Mouse (Mus musculus) heart, postnatal 14 days (tissue): ENCODE measurements around the gene Evc2. TPM values are rescaled to one million over a fixed set of nuclear protein-coding genes. Genes with fewer than 3 reads are reported as not detected.

Source experiments
- DNase-seq, 2 experiments: peaks; one replicate each; pipeline ENCODE4 v3.0.0; 2021 to 2022
- intact Hi-C: fragments of 180-260 bp; cut with DNase I; formaldehyde crosslinking; loops from one replicate; pipeline ENCODE4 v1.15.1; 2025
- total RNA-seq, 2 experiments: library from RNA; stranded (reverse); gene quantifications; 2 replicates each; pipeline ENCODE4 v1.2.3; 2021

The Evc2 gene
- total RNA-seq, 2 experiments from 2014 or later, result 3.6 to 3.8 TPM

DNA sequence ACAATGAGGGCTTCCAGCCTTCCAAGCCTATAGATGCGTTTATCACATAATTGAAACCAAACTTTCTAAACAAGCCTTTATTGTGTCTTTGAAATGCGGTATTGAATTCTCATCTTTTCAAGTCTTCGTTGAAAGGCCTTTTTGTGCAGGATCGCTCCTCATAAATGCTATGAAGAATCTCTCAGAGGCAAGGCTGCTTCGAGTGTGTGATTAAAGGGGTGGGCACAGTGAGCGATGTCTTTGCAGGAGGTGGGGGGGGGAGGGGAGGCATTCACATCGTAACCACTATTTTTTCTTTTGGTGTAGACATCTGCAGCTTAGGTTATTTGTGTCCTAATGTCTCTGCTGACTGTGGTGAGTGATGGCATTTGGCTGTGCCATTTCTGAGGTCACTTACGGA lies 17.7 kb downstream of the Evc2 start:
- no peak for DNase-seq
- intact Hi-C loops, result no loop called here

- no peak for DNase-seq
- intact Hi-C loops, result no loop called here
Measured at GRCm38 (mm10) chr5:37362618-37363017, 24.3 kb downstream of the Evc2 start.

DNA sequence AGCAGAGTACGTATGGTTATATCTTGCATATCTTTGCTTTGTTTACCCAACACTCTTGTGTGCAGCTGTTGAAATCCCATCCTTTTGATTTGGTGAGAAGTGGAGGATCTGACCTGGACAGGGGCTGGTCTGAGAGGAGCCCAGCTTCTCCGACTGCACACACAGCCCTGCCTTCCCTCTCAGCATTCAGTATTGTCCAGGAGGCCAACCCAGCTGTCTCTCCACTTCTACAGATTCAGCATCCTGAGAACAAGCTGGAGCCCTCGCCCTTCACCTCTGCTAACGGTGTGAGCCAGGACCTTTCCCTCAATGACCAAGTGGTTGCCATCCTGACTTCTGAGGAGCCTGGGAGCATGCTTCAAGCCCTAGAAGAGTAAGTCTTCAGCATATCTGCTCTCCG lies 25.0 kb downstream of the Evc2 start:
- no peak for DNase-seq
- intact Hi-C loops, result no loop called here

DNA sequence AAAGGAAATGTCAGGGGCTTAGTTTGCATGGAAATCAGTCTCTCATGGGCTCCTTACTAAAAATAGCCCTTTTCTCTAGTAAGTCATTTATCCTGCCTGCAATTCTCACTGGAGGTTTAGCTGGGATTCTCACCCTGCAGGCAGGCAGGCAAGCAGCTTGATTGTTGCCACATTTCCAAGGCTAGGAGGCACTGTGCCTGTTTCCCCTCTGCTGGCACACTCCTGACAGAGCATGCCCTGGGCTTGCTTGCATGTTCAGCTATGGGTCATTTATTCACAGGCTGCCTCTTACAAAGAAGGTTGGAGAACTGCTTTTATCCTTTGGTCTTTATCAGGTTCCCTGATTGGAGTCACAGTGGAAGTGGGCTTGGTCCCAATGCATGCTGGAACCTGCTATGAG lies 27.5 kb downstream of the Evc2 start:
- intact Hi-C loops, result no loop called here
- DNase-seq, result no peak

DNA sequence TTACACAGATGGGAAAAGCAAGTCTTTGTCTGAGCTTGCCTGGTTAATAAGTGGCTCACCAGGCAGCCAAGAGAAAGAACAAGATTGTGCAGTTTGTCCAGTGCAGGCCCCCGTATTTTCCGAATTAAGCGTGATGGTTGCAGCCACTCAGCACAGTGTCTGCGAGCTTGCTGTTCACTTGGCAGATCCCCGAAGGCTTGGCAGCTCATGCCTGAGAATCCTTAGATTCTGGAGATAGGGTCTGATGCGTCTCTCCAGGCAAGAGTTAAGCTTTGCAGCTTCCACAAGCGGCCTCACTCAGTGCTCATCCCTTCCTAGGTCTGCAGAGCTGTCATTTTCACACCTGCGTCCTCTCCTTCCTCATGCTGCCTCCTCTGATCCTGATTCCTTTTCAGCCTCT lies 30.5 kb downstream of the Evc2 start:
- intact Hi-C loops, result no loop called here
- no peak for DNase-seq

DNA sequence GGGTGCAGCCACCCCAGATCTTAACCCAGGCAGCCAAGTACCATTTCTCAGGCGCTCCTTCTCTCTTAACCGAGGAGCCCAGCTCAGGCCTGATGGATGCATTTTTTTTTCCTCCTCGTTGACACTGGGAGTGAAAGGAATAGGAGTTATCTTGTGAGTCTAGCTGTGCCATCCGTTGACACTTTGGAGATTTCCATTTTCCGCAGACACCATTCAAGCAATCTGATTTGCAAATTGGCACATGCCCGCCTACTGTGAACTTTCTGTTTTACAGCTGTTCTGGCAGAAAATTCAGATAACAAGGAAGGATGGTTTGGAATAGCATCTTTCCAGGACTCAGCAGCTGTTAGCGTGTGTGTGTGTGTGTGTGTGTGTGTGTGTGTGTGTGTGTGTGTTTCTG lies 39.1 kb downstream of the Evc2 start:
- intact Hi-C loops, result no loop called here

GRCm38 (mm10) chr5:37380641-37381040 lies 42.3 kb downstream of the Evc2 start:
- DNase-seq, result peak; percentile 8 to 32
- intact Hi-C loops, result no loop called here

More for the DNA sequence above, 39.1 kb downstream of the Evc2 start:
- DNase-seq, result no peak

DNA sequence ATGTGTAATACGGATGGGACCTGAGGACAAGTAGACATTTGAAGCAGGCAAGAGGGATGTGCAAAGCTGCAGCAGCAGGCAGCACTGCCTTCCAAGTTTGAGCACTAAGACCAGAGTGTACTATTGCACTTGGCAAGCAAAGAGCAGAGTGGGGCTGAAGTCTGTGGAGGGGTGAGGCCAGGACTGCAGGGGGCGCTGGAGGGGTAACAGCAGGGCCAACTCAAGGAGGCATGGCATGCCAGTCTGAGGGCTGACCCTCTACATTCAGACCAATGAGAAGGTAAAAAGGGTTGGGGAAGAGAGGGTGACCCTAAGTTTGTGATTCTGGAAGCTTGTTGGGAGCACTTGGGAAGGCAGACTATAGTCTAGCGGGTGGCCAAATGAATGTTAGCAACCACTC lies 45.3 kb downstream of the Evc2 start:
- intact Hi-C loops, result no loop called here
- peak; percentile 8 to 16 for DNase-seq

GRCm38 (mm10) chr5:37388646-37389045 lies 50.3 kb downstream of the Evc2 start:
- intact Hi-C loops, result no loop called here
- DNase-seq, result no peak

DNA sequence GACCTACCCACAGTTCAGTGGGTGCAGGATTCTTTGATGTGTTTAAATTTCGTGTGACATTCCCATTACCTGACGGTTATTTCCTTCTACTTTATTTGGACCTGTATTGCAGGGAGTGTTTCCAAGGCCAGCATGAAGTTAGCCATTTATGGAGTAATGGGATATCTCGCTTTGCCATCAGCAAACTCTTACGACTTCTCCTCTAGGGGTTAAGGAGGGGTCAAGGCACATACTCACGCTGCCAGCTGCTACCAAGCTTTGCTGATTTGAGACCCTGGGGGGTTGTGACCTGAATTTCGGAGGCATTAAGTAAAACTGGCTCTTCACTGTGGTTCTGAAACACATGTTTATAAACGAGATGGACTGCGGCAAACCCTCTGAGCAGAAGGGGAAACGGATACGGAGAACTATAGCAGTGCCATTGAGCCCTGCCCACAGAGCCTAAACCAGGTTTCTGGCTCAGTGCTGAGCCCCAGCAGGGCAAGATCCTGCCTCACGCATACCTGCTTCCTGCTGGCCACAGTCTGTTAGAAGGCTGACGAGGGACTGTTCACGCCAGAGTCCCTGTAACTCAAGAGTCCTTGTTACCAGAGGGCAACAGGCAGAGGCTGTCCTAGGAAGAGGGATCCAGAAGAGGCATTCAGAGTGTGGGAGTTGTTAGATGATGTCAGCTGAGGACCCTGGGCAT lies 51.7 kb downstream of the Evc2 start:
- intact Hi-C loops, result no loop called here
- no peak for DNase-seq

- intact Hi-C loops, result no loop called here
- DNase-seq, result no peak
Measured at GRCm38 (mm10) chr5:37390923-37391322, 52.6 kb downstream of the Evc2 start.

GRCm38 (mm10) chr5:37391901-37392300 lies 53.6 kb downstream of the Evc2 start:
- intact Hi-C loops, result no loop called here
- no peak for DNase-seq

- intact Hi-C loops, result no loop called here
- DNase-seq, result no peak
Measured at GRCm38 (mm10) chr5:37395172-37396030, 57.1 kb downstream of the Evc2 start.

GRCm38 (mm10) chr5:37419028-37419427 lies 80.7 kb downstream of the Evc2 start:
- intact Hi-C loops, result no loop called here
- DNase-seq, result no peak

DNA sequence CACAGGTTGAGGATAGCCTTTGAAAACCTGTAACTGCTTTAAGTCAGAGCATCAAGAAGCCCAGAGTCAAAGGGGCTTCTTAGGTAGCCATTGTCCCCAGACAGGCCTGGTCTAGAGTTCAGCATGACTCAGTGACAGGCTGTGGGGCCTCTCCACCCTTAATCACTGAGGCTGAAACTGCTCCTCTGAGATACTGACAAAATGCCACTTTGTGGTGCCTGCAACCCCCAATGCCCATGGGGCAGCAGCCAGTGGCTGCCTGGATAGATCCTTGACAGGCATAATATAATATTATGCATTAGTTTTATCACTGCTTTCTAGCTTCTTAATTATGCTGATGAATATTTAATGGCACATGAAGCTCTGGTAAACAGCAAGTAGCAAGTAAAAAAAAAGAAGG lies 88.9 kb downstream of the Evc2 start:
- DNase-seq, result no peak
- intact Hi-C loops, result no loop called here

DNA sequence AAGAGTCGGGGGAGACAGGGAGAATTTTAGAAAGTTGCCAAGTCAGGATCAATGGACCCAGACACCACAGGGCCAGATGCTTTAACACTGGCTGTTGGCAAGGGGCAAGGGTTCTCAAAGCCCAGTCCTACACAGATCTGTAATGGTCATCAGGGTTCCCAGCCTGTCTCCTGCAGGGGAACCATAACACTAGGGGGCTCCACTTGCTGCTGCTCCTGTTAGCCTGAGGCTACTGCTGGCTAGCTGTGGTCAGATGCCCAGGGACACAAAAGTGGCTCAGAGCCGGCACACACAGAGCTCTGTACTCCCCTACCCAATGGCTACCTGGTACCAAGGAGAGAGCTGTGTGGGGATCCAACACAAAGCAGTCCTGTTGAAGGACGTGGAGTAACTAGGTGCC lies 97.1 kb downstream of the Evc2 start:
- no peak for DNase-seq
- intact Hi-C loops, result loop anchor here (10.0 kb wide), 1 partner anchor 279 kb away; the partner anchor contains the start of gene Stk32b

GRCm38 (mm10) chr5:37442767-37443166 lies 104.5 kb downstream of the Evc2 start:
- no peak for DNase-seq
- intact Hi-C loops, result no loop called here

DNA sequence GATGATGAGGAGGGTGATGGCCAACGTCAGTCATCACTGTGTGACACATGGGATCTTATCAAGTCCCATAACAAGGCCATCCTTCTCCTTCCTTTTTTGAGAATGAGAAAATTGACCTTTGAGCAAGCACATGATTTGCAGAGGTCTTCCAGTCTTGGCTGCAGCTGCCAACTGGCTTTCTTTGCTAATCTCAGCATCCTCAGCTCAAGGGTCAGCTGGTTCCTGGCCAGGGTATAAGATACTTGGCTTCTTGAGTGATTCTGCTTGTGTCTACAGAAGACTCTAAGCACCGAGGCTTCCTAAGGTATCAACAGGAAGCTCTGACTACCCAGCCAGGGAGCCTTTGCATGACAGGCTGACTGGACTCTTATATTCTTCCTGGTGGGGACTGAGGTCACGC lies 109.2 kb downstream of the Evc2 start:
- no peak for DNase-seq
- intact Hi-C loops, result no loop called here

GRCm38 (mm10) chr5:37456590-37456989 lies 118.3 kb downstream of the Evc2 start:
- intact Hi-C loops, result no loop called here
- no peak for DNase-seq

- intact Hi-C loops, result no loop called here
- no peak for DNase-seq
Measured at GRCm38 (mm10) chr5:37457191-37457590, 118.9 kb downstream of the Evc2 start.

DNA sequence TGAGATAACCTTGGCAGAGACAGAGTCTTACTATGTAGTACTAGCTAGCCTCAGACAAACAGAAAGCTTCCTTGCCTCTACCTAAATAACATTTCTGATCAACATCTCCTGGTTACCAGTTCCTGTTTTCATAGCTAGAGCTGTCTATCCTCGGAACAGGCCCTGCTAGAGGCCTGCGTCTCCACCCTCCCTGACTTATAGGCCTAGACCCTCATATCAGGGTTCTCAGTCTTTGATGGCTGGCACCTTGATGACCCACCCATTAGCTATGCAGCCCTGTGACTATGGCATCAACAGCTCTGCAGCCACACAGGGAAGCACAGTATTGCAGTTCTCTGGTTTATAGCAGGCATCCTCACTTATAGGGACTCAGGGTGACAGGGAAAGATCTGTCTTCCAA lies 119.5 kb downstream of the Evc2 start:
- DNase-seq, result no peak
- intact Hi-C loops, result no loop called here

- intact Hi-C loops, result no loop called here
- no peak for DNase-seq
Measured at GRCm38 (mm10) chr5:37458236-37458635, 119.9 kb downstream of the Evc2 start.
